Mouse (Mus musculus): ENCODE results near the gene Acot6. TPM values are rescaled to one million over a fixed set of nuclear protein-coding genes. Genes with fewer than 3 reads are reported as not detected.

The Acot6 gene
- polyA plus RNA-seq, 1 experiment from 2014 or later: 1.5 TPM

- WGBS: 78% methylated on average over 10 of the region's 10 CpGs
- H3K27ac ChIP-seq (ENCODE audit: low read depth): no peak overlapping the region
- H3K4me3 ChIP-seq (ENCODE audit: low read depth, low read length): no peak overlapping the region
- no peak overlapping the region for H3K4me2 ChIP-seq (ENCODE audit: low read length)
- no peaks in the 10 kb centered on the region for H3K9me3 ChIP-seq (ENCODE audit: control insufficient read depth, low read length)
- H3K27me3 ChIP-seq (replicated peaks; ENCODE audit: control insufficient read depth, insufficient read depth, low read length): no peaks in the 10 kb centered on the region
- ATAC-seq (replicated peaks; ENCODE audit: low FRiP score, low TSS enrichment, low read depth): no peak
- peaks cover 66% of the 10 kb centered on the region for H3K36me3 ChIP-seq (ENCODE audit: control insufficient read depth, insufficient read depth, low read length)
- peaks cover 12% of the 10 kb centered on the region for H3K4me1 ChIP-seq (replicated peaks; ENCODE audit: control insufficient read depth, insufficient read depth, low read length)
- DNase-seq (ENCODE audit: low spot score): no peak
- no peak overlapping the region for H3K9ac ChIP-seq (ENCODE audit: low read length)
These were observed 51.5 kb downstream of the Acot6 start for GRCm38 (mm10) chr12:84151911-84152310.

GRCm38 (mm10) chr12:84152352-84153190, 52.1 kb downstream of the Acot6 start:
- Histone ChIP-seq H3K4me3 (ENCODE audit: low read depth, low read length) (no peak overlapping the region), H3K27me3 (replicated peaks; ENCODE audit: control insufficient read depth, insufficient read depth, low read length) (no peaks in the 10 kb centered on the region), H3K9ac (ENCODE audit: low read length) (no peak overlapping the region), H3K36me3 (ENCODE audit: control insufficient read depth, insufficient read depth, low read length) (peaks cover 65% of the 10 kb centered on the region), H3K27ac (ENCODE audit: low read depth) (no peak overlapping the region), H3K9me3 (ENCODE audit: control insufficient read depth, low read length) (no peaks in the 10 kb centered on the region), H3K4me2 (ENCODE audit: low read length) (0 out of 2 replicates have a peak overlapping the region, but pooled peaks have one; percentile 20), H3K4me1 (replicated peaks; ENCODE audit: control insufficient read depth, insufficient read depth, low read length) (peaks cover 12% of the 10 kb centered on the region)
- WGBS: 56% methylated on average over 32 of the region's 32 CpGs
- DNase-seq (ENCODE audit: low spot score) (peak; percentile 72), ATAC-seq (replicated peaks; ENCODE audit: low FRiP score, low TSS enrichment, low read depth) (peak; percentile 56; the same call in 1 of the 2 replicates)

GRCm38 (mm10) chr12:84153414-84153813, 53.0 kb downstream of the Acot6 start:
- DNase-seq (ENCODE audit: low spot score): no peak
- H3K36me3 ChIP-seq (ENCODE audit: control insufficient read depth, insufficient read depth, low read length): peaks cover 73% of the 10 kb centered on the region
- no peaks in the 10 kb centered on the region for H3K27me3 ChIP-seq (replicated peaks; ENCODE audit: control insufficient read depth, insufficient read depth, low read length)

GRCm38 (mm10) chr12:84154786-84155522, 54.5 kb downstream of the Acot6 start:
- Histone ChIP-seq H3K27me3 (replicated peaks; ENCODE audit: control insufficient read depth, insufficient read depth, low read length) (no peaks in the 10 kb centered on the region), H3K4me2 (ENCODE audit: low read length) (no peak overlapping the region), H3K9ac (ENCODE audit: low read length) (no peak overlapping the region), H3K27ac (ENCODE audit: low read depth) (no peak overlapping the region), H3K4me3 (ENCODE audit: low read depth, low read length) (no peak overlapping the region), H3K4me1 (replicated peaks; ENCODE audit: control insufficient read depth, insufficient read depth, low read length) (peaks cover 8% of the 10 kb centered on the region), H3K9me3 (ENCODE audit: control insufficient read depth, low read length) (no peaks in the 10 kb centered on the region), H3K36me3 (ENCODE audit: control insufficient read depth, insufficient read depth, low read length) (peaks cover 86% of the 10 kb centered on the region)
- 54% methylated on average over 11 of the region's 11 CpGs for WGBS
- DNase-seq (ENCODE audit: low spot score): no peak
- ATAC-seq (replicated peaks; ENCODE audit: low FRiP score, low TSS enrichment, low read depth): no peak

More at GRCm38 (mm10) chr12:84153414-84153813, 53.0 kb downstream of the Acot6 start:
- 78% methylated on average over 6 of the region's 6 CpGs for WGBS
- Histone ChIP-seq H3K9me3 (ENCODE audit: control insufficient read depth, low read length) (no peaks in the 10 kb centered on the region), H3K4me3 (ENCODE audit: low read depth, low read length) (no peak overlapping the region), H3K4me1 (replicated peaks; ENCODE audit: control insufficient read depth, insufficient read depth, low read length) (peaks cover 8% of the 10 kb centered on the region), H3K4me2 (ENCODE audit: low read length) (no peak overlapping the region), H3K27ac (ENCODE audit: low read depth) (no peak overlapping the region), H3K9ac (ENCODE audit: low read length) (no peak overlapping the region)
- ATAC-seq (replicated peaks; ENCODE audit: low FRiP score, low TSS enrichment, low read depth): no peak

GRCm38 (mm10) chr12:84155523-84155871, 55.0 kb downstream of the Acot6 start:
- H3K9me3 ChIP-seq (ENCODE audit: control insufficient read depth, low read length): no peaks in the 10 kb centered on the region
- WGBS: 86% methylated on average over 2 of the region's 2 CpGs
- no peak overlapping the region for H3K4me2 ChIP-seq (ENCODE audit: low read length)
- no peak overlapping the region for H3K27ac ChIP-seq (ENCODE audit: low read depth)
- DNase-seq (ENCODE audit: low spot score) (no peak), ATAC-seq (replicated peaks; ENCODE audit: low FRiP score, low TSS enrichment, low read depth) (no peak)
- no peak overlapping the region for H3K9ac ChIP-seq (ENCODE audit: low read length)
- peaks cover 8% of the 10 kb centered on the region for H3K4me1 ChIP-seq (replicated peaks; ENCODE audit: control insufficient read depth, insufficient read depth, low read length)
- H3K27me3 ChIP-seq (replicated peaks; ENCODE audit: control insufficient read depth, insufficient read depth, low read length): no peaks in the 10 kb centered on the region
- peaks cover 89% of the 10 kb centered on the region for H3K36me3 ChIP-seq (ENCODE audit: control insufficient read depth, insufficient read depth, low read length)
- H3K4me3 ChIP-seq (ENCODE audit: low read depth, low read length): no peak overlapping the region

- 94% methylated on average over 18 of the region's 18 CpGs for WGBS
- H3K9ac ChIP-seq (ENCODE audit: low read length): no peak overlapping the region
- H3K4me3 ChIP-seq (ENCODE audit: low read depth, low read length): no peak overlapping the region
- no peak overlapping the region for H3K27ac ChIP-seq (ENCODE audit: low read depth)
- H3K4me2 ChIP-seq (ENCODE audit: low read length): no peak overlapping the region
- peaks cover 90% of the 10 kb centered on the region for H3K36me3 ChIP-seq (ENCODE audit: control insufficient read depth, insufficient read depth, low read length)
- H3K9me3 ChIP-seq (ENCODE audit: control insufficient read depth, low read length): no peaks in the 10 kb centered on the region
- H3K4me1 ChIP-seq (replicated peaks; ENCODE audit: control insufficient read depth, insufficient read depth, low read length): peaks cover 3% of the 10 kb centered on the region
- ATAC-seq (replicated peaks; ENCODE audit: low FRiP score, low TSS enrichment, low read depth): no peak
- DNase-seq (ENCODE audit: low spot score): no peak
- H3K27me3 ChIP-seq (replicated peaks; ENCODE audit: control insufficient read depth, insufficient read depth, low read length): no peaks in the 10 kb centered on the region
These were observed 55.8 kb downstream of the Acot6 start for GRCm38 (mm10) chr12:84156210-84156609.

GRCm38 (mm10) chr12:84158156-84158555, 57.7 kb downstream of the Acot6 start:
- Histone ChIP-seq H3K4me1 (replicated peaks; ENCODE audit: control insufficient read depth, insufficient read depth, low read length) (no peaks in the 10 kb centered on the region), H3K4me3 (ENCODE audit: low read depth, low read length) (no peak overlapping the region), H3K36me3 (ENCODE audit: control insufficient read depth, insufficient read depth, low read length) (peaks cover 81% of the 10 kb centered on the region), H3K9me3 (ENCODE audit: control insufficient read depth, low read length) (no peaks in the 10 kb centered on the region), H3K9ac (ENCODE audit: low read length) (no peak overlapping the region), H3K27ac (ENCODE audit: low read depth) (no peak overlapping the region), H3K27me3 (replicated peaks; ENCODE audit: control insufficient read depth, insufficient read depth, low read length) (no peaks in the 10 kb centered on the region), H3K4me2 (ENCODE audit: low read length) (no peak overlapping the region)
- ATAC-seq (replicated peaks; ENCODE audit: low FRiP score, low TSS enrichment, low read depth) (no peak), DNase-seq (ENCODE audit: low spot score) (no peak)
- whole genome bisulfite sequencing: 86% methylated on average over 14 of the region's 14 CpGs

- H3K4me2 ChIP-seq (ENCODE audit: low read length): no peak overlapping the region
- no peak overlapping the region for H3K9ac ChIP-seq (ENCODE audit: low read length)
- H3K36me3 ChIP-seq (ENCODE audit: control insufficient read depth, insufficient read depth, low read length): peaks cover 59% of the 10 kb centered on the region
- no peak overlapping the region for H3K4me3 ChIP-seq (ENCODE audit: low read depth, low read length)
- 94% methylated on average over 8 of the region's 8 CpGs for WGBS
- no peaks in the 10 kb centered on the region for H3K27me3 ChIP-seq (replicated peaks; ENCODE audit: control insufficient read depth, insufficient read depth, low read length)
- ATAC-seq (replicated peaks; ENCODE audit: low FRiP score, low TSS enrichment, low read depth) (no peak), DNase-seq (ENCODE audit: low spot score) (no peak)
- H3K27ac ChIP-seq (ENCODE audit: low read depth): no peak overlapping the region
- 0 out of 2 replicates have a peak, but pooled peaks cover 3% of the 10 kb centered on the region for H3K4me1 ChIP-seq (replicated peaks; ENCODE audit: control insufficient read depth, insufficient read depth, low read length)
- no peaks in the 10 kb centered on the region for H3K9me3 ChIP-seq (ENCODE audit: control insufficient read depth, low read length)
These were observed 60.0 kb downstream of the Acot6 start for GRCm38 (mm10) chr12:84160491-84160890.
